ENCODE assay signal across 26 mouse cellular contexts in the genomic region with DNA sequence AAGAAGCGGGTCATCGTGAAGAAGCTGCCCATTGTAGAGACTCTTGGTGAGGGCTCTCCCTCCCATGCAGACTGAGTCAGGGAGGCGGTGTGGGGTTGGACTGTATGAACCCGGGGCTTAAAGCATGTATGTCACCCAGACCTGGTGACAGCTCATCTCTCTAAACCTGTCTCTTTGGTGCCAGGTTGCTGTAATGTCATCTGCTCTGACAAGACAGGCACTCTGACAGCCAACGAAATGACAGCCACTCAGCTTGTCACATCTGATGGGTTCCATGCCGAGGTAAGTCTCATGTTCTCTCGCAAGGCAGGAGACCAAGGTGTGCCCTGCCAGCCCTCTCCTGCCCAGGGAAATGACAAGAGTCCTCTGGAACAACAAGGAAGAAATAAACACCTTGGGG. TPM values are rescaled to one million over a fixed set of nuclear protein-coding genes. Genes with fewer than 3 reads are reported as not detected.
"Had no signal": no experiment of that assay in that cellular context is flagged by ENCODE, and none has a peak within 500 bp of the region (broad histone marks: within the 10 kb centered on the region; RNA-seq: fewer than 3 reads in every experiment).

No protein-coding gene starts in this region.

- ATAC-seq: forebrain, postnatal 0 days; hindbrain, postnatal 0 days; intestine, embryonic 16.5 days; liver, embryonic 12.5 days had no signal

- H3K27ac ChIP-seq: heart, embryonic 15.5 days; hindbrain, embryonic 13.5 days; hindbrain, embryonic 15.5 days; hindbrain, postnatal 0 days; kidney, embryonic 15.5 days; kidney, postnatal 0 days; limb, embryonic 13.5 days; limb, embryonic 15.5 days; liver, embryonic 12.5 days; liver, embryonic 14.5 days had no signal

- H3K9ac ChIP-seq: forebrain, postnatal 0 days; heart, embryonic 15.5 days; hindbrain, embryonic 13.5 days; hindbrain, embryonic 15.5 days; kidney, embryonic 15.5 days; limb, embryonic 13.5 days; limb, embryonic 15.5 days; liver, embryonic 12.5 days; liver, embryonic 14.5 days had no signal

- H3K4me3 ChIP-seq: heart, embryonic 13.5 days; heart, embryonic 15.5 days; hindbrain, embryonic 13.5 days; hindbrain, embryonic 15.5 days; kidney, embryonic 15.5 days; limb, embryonic 13.5 days; limb, embryonic 15.5 days; liver, embryonic 12.5 days had no signal

- H3K9me3 ChIP-seq: heart, embryonic 13.5 days; heart, embryonic 15.5 days; hindbrain, embryonic 13.5 days; hindbrain, embryonic 15.5 days; kidney, embryonic 15.5 days; limb, embryonic 13.5 days; limb, embryonic 15.5 days; liver, embryonic 12.5 days had no signal

- H3K36me3 ChIP-seq: heart, embryonic 13.5 days; heart, embryonic 15.5 days; hindbrain, embryonic 13.5 days; hindbrain, embryonic 15.5 days; kidney, embryonic 15.5 days; limb, embryonic 13.5 days; limb, embryonic 15.5 days; liver, embryonic 12.5 days had no signal

- H3K4me1 ChIP-seq: hindbrain, embryonic 13.5 days; hindbrain, embryonic 15.5 days had no signal

- H3K4me2 ChIP-seq: heart, embryonic 13.5 days; heart, embryonic 15.5 days; hindbrain, embryonic 13.5 days; hindbrain, embryonic 15.5 days; kidney, embryonic 15.5 days; limb, embryonic 13.5 days; limb, embryonic 15.5 days; liver, embryonic 12.5 days had no signal

- H3K27me3 ChIP-seq: heart, embryonic 15.5 days; hindbrain, embryonic 13.5 days; hindbrain, embryonic 15.5 days; kidney, embryonic 15.5 days; limb, embryonic 13.5 days; limb, embryonic 15.5 days; liver, embryonic 12.5 days had no signal

- DNase-seq: forebrain, postnatal 0 days; gastrocnemius, postnatal 14 days; gastrocnemius, postnatal 36 days; kidney, adult 11 months; kidney, adult 2 months; kidney, adult 9 months; kidney, postnatal 14 days; kidney, postnatal 36 days; layer of hippocampus, adult 9-11 months; layer of hippocampus, postnatal 36 days; left cerebral cortex, postnatal 4 days had no signal

RNA-seq across cellular contexts. Expression of gene Atp2c2, which starts 42.6 kb away (rescaled TPM):
- total RNA-seq: forebrain, postnatal 0 days; gastrocnemius, adult 8-10 months; hematopoietic stem cell, adult 5-6 weeks; liver, adult 2 months had no signal
- polyA plus RNA-seq: liver, adult 2 months had no signal
